Mouse (Mus musculus) midbrain, embryonic 14.5 days (tissue): ENCODE measurements at regions not wholly inside any gene's neighbourhood (a gene's known extent, or its start where the extent isn't known, plus 50 kb on each side); places are given as distances from the start of the nearest gene placed in this dataset.
A peak's percentile ranks its signal among the peaks of the same experiment; 100 is the strongest.

Experiments
- ATAC-seq: fragments of 200-750 bp; cut with Nextera tagmentation; 2 replicates; pipeline ENCODE4 v1.8.0; 2017; ENCODE audit warnings: moderate number of reproducible peaks, moderate library complexity; ENCODE audit not compliant: low FRiP score, low TSS enrichment
- DNase-seq: peaks from one replicate; pipeline ENCODE4 v3.0.0-alpha.2; 2015
- H3K27ac ChIP-seq: fragments of 300-500 bp; sonication (generic); replicated peaks from 2 replicates; pipeline ENCODE4 v1.5.1; 2014; ENCODE audit warnings: mild to moderate bottlenecking, low read depth, low read length, moderate library complexity
- H3K27me3 ChIP-seq: fragments of 300-500 bp; sonication (generic); 2 replicates; pipeline ENCODE4 v1.6.1; 2014; ENCODE audit warnings: low read length, control low read depth, mixed read lengths; ENCODE audit not compliant: control insufficient read depth, insufficient read depth
- H3K36me3 ChIP-seq: fragments of 300-500 bp; sonication (generic); 2 replicates; pipeline ENCODE4 v1.6.1; 2014; ENCODE audit warnings: low read length, control low read depth; ENCODE audit not compliant: control insufficient read depth, insufficient read depth
- H3K4me1 ChIP-seq: fragments of 300-500 bp; sonication (generic); 2 replicates; pipeline ENCODE4 v1.6.1; 2014; ENCODE audit warnings: mild to moderate bottlenecking, antibody characterized with exemption, low read length, control low read depth; ENCODE audit not compliant: control insufficient read depth, insufficient read depth
- H3K4me2 ChIP-seq: fragments of 300-500 bp; sonication (generic); 2 replicates; pipeline ENCODE4 v1.6.1; 2014; ENCODE audit warnings: mild to moderate bottlenecking, low read length, moderate library complexity
- H3K4me3 ChIP-seq: fragments of 300-500 bp; sonication (generic); replicated peaks from 2 replicates; pipeline ENCODE4 v1.5.1; 2014; ENCODE audit warnings: low read depth, low read length
- H3K9ac ChIP-seq: fragments of 300-500 bp; sonication (generic); replicated peaks from 2 replicates; pipeline ENCODE4 v1.6.1; 2014; ENCODE audit warnings: mild to moderate bottlenecking, low read length, moderate library complexity
- H3K9me3 ChIP-seq: fragments of 300-500 bp; sonication (generic); 2 replicates; pipeline ENCODE4 v1.6.1; 2016; ENCODE audit warnings: low read length, control low read depth, mixed read lengths; ENCODE audit not compliant: control insufficient read depth
- WGBS: fragments of 180-500 bp; shearing (Covaris S2); extraction: QIAGEN DNeasy Blood & Tissue Kit; methylation state at CpG from one replicate; pipeline ENCODE4 v1.1.7; 2014; 5-methylcytosine and 5-hydroxymethylcytosine counted together

DNA sequence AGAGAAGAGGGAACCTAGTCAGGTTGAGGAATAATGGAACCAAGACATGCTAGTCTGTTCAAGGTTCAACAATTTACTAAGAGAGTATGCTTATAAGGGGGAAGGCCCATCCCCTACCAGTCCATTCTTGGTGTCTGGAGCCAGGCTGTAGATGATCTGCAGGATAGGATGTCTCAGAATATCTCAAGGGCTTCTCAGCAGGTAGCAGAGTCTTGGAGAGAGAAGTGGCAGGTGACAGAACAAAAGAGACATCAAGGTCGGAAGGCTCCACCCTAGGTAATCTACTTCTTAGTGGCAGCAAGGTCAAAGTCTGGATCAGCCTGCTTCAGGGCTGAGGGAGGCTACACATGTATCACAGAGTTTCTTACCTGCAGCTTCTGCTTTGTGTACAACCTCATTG lies 220.2 kb upstream of the 4921530L21Rik start:
- no peak overlapping the region for H3K4me3 ChIP-seq
- H3K4me2 ChIP-seq = no peak overlapping the region
- H3K27me3 ChIP-seq = no peaks in the 10 kb centered on the region
- no peak overlapping the region for H3K9ac ChIP-seq
- DNase-seq (no peak), ATAC-seq (no peak)
- 81% methylated on average over 1 of the region's 1 CpGs for WGBS
- no peaks in the 10 kb centered on the region for H3K36me3 ChIP-seq
- H3K4me1 ChIP-seq = no peaks in the 10 kb centered on the region
- no peaks in the 10 kb centered on the region for H3K9me3 ChIP-seq
- H3K27ac ChIP-seq = no peak overlapping the region

DNA sequence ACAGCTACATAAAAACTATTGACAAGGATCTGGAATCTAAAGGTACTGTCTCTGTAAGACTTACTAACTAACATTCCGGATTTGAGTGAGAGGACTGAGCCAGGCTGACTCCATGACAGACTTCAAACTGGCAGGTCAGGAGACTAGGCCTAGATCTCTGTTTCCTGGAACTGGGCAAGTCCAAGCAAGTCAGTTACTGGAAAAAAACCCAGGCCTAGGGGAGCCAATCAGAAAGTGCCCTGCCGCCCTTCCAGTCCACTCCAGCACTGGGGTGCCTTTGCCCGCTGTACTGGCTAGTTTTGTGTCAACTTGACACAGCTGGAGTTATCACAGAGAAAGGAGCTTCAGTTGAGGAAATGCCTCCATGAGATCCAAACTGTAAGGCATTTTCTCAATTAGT lies 219.6 kb upstream of the 4921530L21Rik start:
- Histone ChIP-seq H3K27me3 (no peaks in the 10 kb centered on the region), H3K9ac (no peak overlapping the region), H3K27ac (no peak overlapping the region), H3K4me1 (no peaks in the 10 kb centered on the region), H3K4me3 (no peak overlapping the region), H3K36me3 (no peaks in the 10 kb centered on the region), H3K4me2 (no peak overlapping the region), H3K9me3 (no peaks in the 10 kb centered on the region)
- WGBS = 94% methylated on average over 3 of the region's 3 CpGs
- DNase-seq (no peak), ATAC-seq (no peak)

GRCm38 (mm10) chr14:95687448-95687847 lies 193.6 kb upstream of the 4921530L21Rik start:
- no peak for ATAC-seq
- H3K27me3 ChIP-seq = no peaks in the 10 kb centered on the region
- 91% methylated on average over 1 of the region's 1 CpGs for WGBS

GRCm38 (mm10) chr14:95688611-95689010 lies 192.4 kb upstream of the 4921530L21Rik start:
- DNase-seq = no peak
- H3K9me3 ChIP-seq = no peaks in the 10 kb centered on the region
- no peaks in the 10 kb centered on the region for H3K4me1 ChIP-seq
- H3K36me3 ChIP-seq = no peaks in the 10 kb centered on the region
- H3K4me2 ChIP-seq = no peak overlapping the region
- H3K27ac ChIP-seq = no peak overlapping the region
- no peak for ATAC-seq
- H3K27me3 ChIP-seq = no peaks in the 10 kb centered on the region
- H3K9ac ChIP-seq = no peak overlapping the region
- no peak overlapping the region for H3K4me3 ChIP-seq

More at GRCm38 (mm10) chr14:95687448-95687847, 193.6 kb upstream of the 4921530L21Rik start:
- Histone ChIP-seq H3K36me3 (no peaks in the 10 kb centered on the region), H3K4me1 (no peaks in the 10 kb centered on the region), H3K27ac (no peak overlapping the region), H3K4me2 (no peak overlapping the region), H3K9ac (no peak overlapping the region), H3K9me3 (no peaks in the 10 kb centered on the region), H3K4me3 (no peak overlapping the region)
- DNase-seq = no peak

DNA sequence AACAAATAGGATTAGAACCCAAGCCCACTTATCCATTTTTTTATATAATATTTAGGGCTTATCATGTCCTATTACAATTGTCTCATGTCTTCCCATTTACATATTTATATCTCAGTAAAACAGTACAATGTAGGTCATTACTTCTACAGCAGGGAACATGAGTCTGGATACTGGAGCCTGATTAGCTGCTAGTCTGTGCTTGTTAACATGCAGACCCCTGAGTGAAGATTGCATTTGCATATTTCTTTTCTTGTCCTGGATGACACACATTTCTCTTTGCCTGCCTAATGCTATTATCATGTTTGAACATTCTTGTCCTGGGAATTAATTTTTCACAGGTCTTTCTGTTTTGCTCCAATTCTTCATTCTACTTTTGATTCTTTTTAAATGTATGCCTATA lies 155.0 kb upstream of the 4921530L21Rik start:
- H3K27ac ChIP-seq = no peak overlapping the region
- no peak overlapping the region for H3K9ac ChIP-seq
- H3K27me3 ChIP-seq = no peaks in the 10 kb centered on the region
- H3K4me3 ChIP-seq = no peak overlapping the region
- H3K36me3 ChIP-seq = no peaks in the 10 kb centered on the region
- H3K4me1 ChIP-seq = no peaks in the 10 kb centered on the region
- H3K9me3 ChIP-seq = no peaks in the 10 kb centered on the region
- DNase-seq (peak; percentile 38), ATAC-seq (no peak)
- H3K4me2 ChIP-seq = no peak overlapping the region

GRCm38 (mm10) chr14:95775737-95776136 lies 105.3 kb upstream of the 4921530L21Rik start:
- no peak overlapping the region for H3K4me3 ChIP-seq
- H3K9ac ChIP-seq = no peak overlapping the region
- DNase-seq = no peak
- no peaks in the 10 kb centered on the region for H3K36me3 ChIP-seq
- WGBS = 48% methylated on average over 2 of the region's 2 CpGs
- no peaks in the 10 kb centered on the region for H3K4me1 ChIP-seq
- no peak overlapping the region for H3K4me2 ChIP-seq
- no peak for ATAC-seq
- no peak overlapping the region for H3K27ac ChIP-seq
- no peaks in the 10 kb centered on the region for H3K9me3 ChIP-seq
- H3K27me3 ChIP-seq = no peaks in the 10 kb centered on the region

GRCm38 (mm10) chr14:95777439-95777838 lies 103.6 kb upstream of the 4921530L21Rik start:
- Histone ChIP-seq H3K9me3 (no peaks in the 10 kb centered on the region), H3K4me3 (no peak overlapping the region), H3K27ac (no peak overlapping the region), H3K9ac (no peak overlapping the region), H3K4me2 (no peak overlapping the region), H3K4me1 (no peaks in the 10 kb centered on the region), H3K36me3 (no peaks in the 10 kb centered on the region), H3K27me3 (no peaks in the 10 kb centered on the region)
- ATAC-seq = no peak
- peak; percentile 81 for DNase-seq
